Mouse (Mus musculus) lung, postnatal 36 days (tissue): ENCODE measurements around the gene Gm20388.

ENCODE experiments used
- DNase-seq: peaks from one replicate; pipeline ENCODE4 v3.0.0; 2022; ENCODE audit warnings: mixed read lengths

The Gm20388 gene

GRCm38 (mm10) chr8:121255727-121256265 lies 1345.2 kb downstream of the Gm20388 start:
- no peak for DNase-seq

- DNase-seq = no peak
Observed at GRCm38 (mm10) chr8:121258126-121258792, 1347.6 kb downstream of the Gm20388 start.

- peak; percentile 74 for DNase-seq
Observed at GRCm38 (mm10) chr8:121262728-121263389, 1352.2 kb downstream of the Gm20388 start.

GRCm38 (mm10) chr8:121263390-121263775 lies 1352.7 kb downstream of the Gm20388 start:
- DNase-seq = peak; percentile 41

GRCm38 (mm10) chr8:121264260-121264659 lies 1353.6 kb downstream of the Gm20388 start:
- DNase-seq = peak; percentile 10

- no peak for DNase-seq
Observed at GRCm38 (mm10) chr8:121271542-121271941, 1360.9 kb downstream of the Gm20388 start.

GRCm38 (mm10) chr8:121273195-121273594 lies 1362.6 kb downstream of the Gm20388 start:
- DNase-seq = no peak

GRCm38 (mm10) chr8:121273620-121274019 lies 1363.0 kb downstream of the Gm20388 start:
- no peak for DNase-seq

- no peak for DNase-seq
Observed at GRCm38 (mm10) chr8:121280414-121280813, 1369.8 kb downstream of the Gm20388 start.

GRCm38 (mm10) chr8:121289346-121289745 lies 1378.7 kb downstream of the Gm20388 start:
- DNase-seq = no peak

- DNase-seq = no peak
Observed at GRCm38 (mm10) chr8:121290547-121290946, 1379.9 kb downstream of the Gm20388 start.

- no peak for DNase-seq
Observed at GRCm38 (mm10) chr8:121293418-121293817, 1382.8 kb downstream of the Gm20388 start.

- no peak for DNase-seq
Observed at GRCm38 (mm10) chr8:121294234-121295108, 1383.8 kb downstream of the Gm20388 start.

- no peak for DNase-seq
Observed at GRCm38 (mm10) chr8:121296082-121296481, 1385.4 kb downstream of the Gm20388 start.

GRCm38 (mm10) chr8:121296597-121296996 lies 1386.0 kb downstream of the Gm20388 start:
- DNase-seq = no peak

- DNase-seq = no peak
Observed at GRCm38 (mm10) chr8:121297299-121297698, 1386.7 kb downstream of the Gm20388 start.

GRCm38 (mm10) chr8:121300066-121300465 lies 1389.4 kb downstream of the Gm20388 start:
- no peak for DNase-seq

GRCm38 (mm10) chr8:121300501-121301411 lies 1390.1 kb downstream of the Gm20388 start:
- DNase-seq = no peak

- no peak for DNase-seq
Observed at GRCm38 (mm10) chr8:121301431-121301830, 1390.8 kb downstream of the Gm20388 start.

GRCm38 (mm10) chr8:121301978-121302649 lies 1391.5 kb downstream of the Gm20388 start:
- no peak for DNase-seq

- no peak for DNase-seq
Observed at GRCm38 (mm10) chr8:121307723-121308122, 1397.1 kb downstream of the Gm20388 start.
